In genomic region chr12:77533606-77534005, GRCm38 (mm10) we compare ENCODE assay signal across 22 mouse cellular contexts.
"Had no signal": no experiment of that assay in that cellular context is flagged by ENCODE, and none has a peak within 500 bp of the region (broad histone marks: within the 10 kb centered on the region; RNA-seq: fewer than 3 reads in every experiment).

No protein-coding gene starts in this region.

- H3K4me3 ChIP-seq: limb, embryonic 15.5 days; megakaryocyte, embryonic 14.5 days; midbrain, embryonic 10.5 days; midbrain, embryonic 12.5 days; myocyte; neural tube, embryonic 13.5 days; neural tube, embryonic 15.5 days had no signal

- H3K9me3 ChIP-seq: limb, embryonic 15.5 days; midbrain, embryonic 10.5 days; midbrain, embryonic 12.5 days; neural tube, embryonic 13.5 days; neural tube, embryonic 15.5 days had no signal

- H3K27ac ChIP-seq: limb, embryonic 15.5 days; liver, embryonic 14.5 days; macrophage; midbrain, embryonic 10.5 days; midbrain, embryonic 12.5 days; neural tube, embryonic 13.5 days; neural tube, embryonic 15.5 days had no signal

- DNase-seq: lung, adult 18-20 months; lung, embryonic 14.5 days; lung, postnatal 14 days; lung, postnatal 36 days; midbrain, embryonic 14.5 days; retina, postnatal 1 day; right cerebral cortex, adult 18-20 months; right cerebral cortex, postnatal 25 days; right cerebral cortex, postnatal 4 days; spleen, adult 18-20 months; thymus, adult 18-20 months had no signal

- H3K9ac ChIP-seq: limb, embryonic 15.5 days; liver, embryonic 14.5 days; lung, embryonic 14.5 days; midbrain, embryonic 12.5 days; neural tube, embryonic 13.5 days; neural tube, embryonic 15.5 days had no signal

- ATAC-seq: midbrain, embryonic 16.5 days had no signal

- H3K27me3 ChIP-seq: limb, embryonic 15.5 days; neural tube, embryonic 13.5 days; neural tube, embryonic 15.5 days had no signal

- H3K4me2 ChIP-seq: limb, embryonic 15.5 days; liver, embryonic 11.5 days; lung, embryonic 14.5 days; midbrain, embryonic 12.5 days; neural tube, embryonic 13.5 days; neural tube, embryonic 15.5 days had no signal

- H3K36me3 ChIP-seq: limb, embryonic 15.5 days; midbrain, embryonic 10.5 days; midbrain, embryonic 12.5 days; neural tube, embryonic 13.5 days; neural tube, embryonic 15.5 days had no signal

- H3K4me1 ChIP-seq: limb, embryonic 15.5 days; midbrain, embryonic 12.5 days; neural tube, embryonic 15.5 days had no signal
